Mouse (Mus musculus) spleen, postnatal 14 days (tissue): ENCODE results near the gene Creb5.

ENCODE experiments used
- DNase-seq, 2 experiments: peaks; one replicate each; pipeline ENCODE4 v3.0.0; 2021 to 2022; ENCODE audit warnings: low spot score in 2 of 2

Gene Creb5

DNA sequence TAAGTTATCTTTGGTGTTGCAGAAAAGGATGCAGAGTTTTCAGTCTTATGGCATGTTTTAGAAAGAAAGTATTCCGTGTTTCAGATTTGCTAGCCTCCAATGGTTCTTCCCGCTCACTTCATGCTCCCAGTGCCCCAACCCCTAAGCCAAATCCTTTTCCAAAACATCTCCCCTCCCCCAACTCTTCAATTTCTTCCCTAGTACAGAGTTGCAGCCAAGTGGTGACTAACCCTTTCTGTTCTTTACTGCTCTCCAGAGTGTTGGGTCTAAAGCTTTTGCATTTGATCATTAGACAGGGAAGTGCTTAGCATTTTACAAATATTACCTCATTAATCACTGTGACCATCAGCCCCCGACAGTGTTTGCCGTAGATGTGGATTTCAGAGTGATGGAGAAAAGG lies 142.8 kb downstream of the Creb5 start:
- DNase-seq = no peak

DNA sequence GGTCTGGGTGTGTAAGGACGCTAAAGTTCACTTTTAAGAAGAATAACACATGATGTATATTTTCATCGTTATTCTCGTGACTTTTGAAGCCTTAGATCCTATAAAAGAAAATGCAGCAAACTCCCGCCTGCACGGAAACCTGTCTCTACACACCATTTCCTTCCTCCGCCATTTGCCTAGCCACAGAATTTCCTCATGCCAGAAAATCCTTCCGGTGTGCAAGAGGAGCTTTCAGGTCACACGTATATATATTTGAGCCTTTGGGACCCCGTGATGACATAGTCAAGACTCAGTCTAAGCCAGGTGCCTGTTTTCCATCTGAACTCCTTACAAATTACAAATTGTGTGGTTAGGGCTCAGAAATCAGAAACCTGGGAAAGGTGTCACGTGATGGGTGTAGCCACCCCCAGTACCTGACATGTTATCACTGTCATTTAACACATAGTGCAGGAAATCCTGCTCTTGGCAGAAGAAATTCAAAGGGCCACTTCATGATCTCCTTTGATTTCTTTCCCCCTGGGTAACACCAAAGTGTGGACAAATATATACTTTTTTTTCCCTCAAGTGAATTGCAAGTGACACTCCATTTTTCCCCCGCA lies 158.9 kb downstream of the Creb5 start:
- DNase-seq = no peak

DNA sequence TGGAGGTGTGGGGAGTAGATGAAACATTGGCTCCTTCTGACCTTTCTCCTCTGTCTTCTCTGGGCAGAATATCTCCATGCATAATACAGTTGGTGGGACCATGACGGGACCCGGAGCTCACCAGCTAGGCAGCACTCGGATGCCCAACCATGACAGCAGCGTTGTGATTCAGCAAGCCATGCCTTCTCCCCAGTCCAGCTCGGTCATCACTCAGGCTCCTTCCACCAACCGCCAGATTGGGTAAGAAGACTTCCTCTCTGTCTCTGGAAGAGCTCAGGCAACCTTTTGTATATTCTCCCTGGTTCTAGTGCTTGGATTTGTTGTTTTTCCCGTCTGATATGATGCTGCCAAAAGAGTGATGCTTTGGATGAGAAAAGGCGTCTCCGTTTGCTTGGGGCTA lies 160.4 kb downstream of the Creb5 start:
- DNase-seq = no peak

DNA sequence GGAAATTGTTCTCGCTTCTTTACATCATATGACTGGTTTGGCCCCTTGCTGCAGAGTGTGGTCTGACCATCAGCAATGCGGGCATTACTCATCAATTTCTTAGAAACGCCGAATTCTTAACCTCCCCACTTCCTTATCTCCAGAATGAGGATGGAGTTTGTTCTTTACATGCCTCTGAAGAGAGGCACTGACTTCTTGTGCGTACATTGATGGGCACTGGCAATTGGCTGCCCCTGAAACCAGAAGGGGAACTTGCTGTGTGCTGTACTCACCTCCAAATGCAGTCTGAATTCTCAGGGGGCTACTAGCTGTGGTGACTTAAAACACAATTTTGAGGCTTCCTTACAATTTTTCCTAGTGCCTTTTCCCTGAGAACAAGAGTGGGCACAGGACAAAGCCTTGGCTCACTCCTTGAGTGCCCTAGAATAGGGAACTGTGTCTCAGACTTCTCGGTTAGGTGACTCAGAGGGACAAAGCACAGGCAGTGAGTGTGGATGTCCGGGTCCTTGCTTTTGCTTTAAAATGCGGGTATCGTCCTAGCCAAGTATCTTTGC lies 161.3 kb downstream of the Creb5 start:
- no peak for DNase-seq

DNA sequence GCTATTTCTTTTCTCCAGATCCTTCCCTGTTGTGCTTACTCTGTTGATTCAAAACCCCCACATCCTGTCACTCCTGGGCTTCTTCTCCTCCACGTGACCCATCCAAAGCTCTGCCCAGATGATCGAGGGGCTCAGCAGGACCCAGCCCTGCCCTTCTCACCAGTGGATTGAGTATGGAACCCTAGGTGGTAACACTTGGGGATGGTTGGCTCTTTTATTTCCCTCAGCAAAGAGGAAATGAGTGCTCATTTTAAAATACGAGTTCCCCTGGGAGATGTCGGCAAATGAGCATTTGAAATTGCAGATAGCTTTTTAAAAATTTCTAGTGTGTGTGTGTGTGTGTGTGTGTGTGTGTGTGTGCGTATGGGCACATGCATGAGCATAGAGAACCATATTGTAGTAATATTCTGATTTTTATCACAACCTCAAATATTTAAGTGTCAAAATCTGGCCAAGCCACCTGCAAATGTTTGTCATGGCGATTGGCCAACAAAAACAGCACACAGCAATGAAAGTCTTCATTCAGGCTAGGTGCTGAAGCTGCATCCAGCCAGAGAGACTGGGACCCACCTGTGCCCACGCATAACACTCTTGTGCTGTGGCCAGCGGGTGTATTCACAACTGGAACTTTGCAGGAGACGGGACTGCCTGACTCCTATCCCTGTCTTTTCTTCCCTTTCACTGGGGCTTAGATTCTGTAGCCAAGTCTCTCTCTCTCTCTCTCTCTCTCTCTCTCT lies 162.5 kb downstream of the Creb5 start:
- DNase-seq = no peak

DNA sequence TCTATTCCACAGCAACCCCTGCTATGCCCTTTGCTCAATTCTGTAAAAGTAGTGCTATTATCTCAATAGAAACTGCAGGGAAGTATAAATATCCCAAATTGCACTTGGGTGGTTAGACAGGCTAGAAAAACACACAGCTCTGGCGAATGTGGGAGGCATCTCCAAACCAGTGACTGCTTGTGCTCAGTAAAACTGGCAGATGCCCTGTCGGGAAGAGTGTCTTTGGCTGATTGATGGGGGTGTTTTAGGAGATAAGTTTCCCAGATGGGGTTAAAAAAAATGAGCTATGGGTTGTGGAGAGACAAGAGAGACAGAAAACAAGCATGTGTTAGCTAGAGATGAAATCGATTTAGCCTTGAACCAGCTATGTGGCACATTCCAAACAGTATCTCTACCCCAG lies 163.4 kb downstream of the Creb5 start:
- DNase-seq = no peak

DNA sequence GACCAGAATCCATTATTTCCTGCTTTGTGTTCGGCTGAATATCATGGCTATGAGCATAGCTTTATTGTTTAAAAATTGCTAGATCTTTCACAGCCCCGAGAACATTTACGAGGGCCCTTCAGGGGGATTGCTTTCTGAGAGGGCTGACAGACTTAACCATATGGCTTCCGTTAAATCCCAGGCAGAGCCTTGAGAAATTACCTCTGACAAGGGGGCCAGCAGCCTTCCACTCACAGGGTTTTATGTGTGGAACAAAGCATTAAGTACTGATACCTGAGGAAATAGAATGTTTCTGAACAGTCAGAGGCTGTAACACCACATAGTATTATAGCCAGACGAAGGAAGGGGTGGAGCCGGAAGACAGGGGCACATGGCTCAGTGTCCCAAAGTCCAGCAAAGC lies 165.2 kb downstream of the Creb5 start:
- DNase-seq = no peak

DNA sequence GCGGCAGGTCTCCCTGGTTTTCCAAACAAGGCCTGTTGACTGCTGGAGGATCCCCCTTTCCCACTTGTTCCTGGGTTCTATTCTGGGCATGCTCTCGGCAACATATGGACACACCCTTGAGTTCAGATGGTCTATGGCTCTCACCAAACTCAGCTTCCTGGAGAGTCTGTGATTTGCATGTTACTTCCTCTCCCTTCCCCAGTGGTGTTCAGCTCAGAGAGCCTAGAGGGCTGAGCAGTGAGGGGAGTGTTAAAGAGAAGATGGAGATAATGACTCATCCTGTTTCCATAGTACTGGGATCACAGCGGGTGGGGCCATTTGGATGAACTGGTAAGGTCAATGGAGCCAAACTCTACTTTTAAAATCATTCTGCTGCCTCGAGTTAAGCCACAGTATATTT lies 168.4 kb downstream of the Creb5 start:
- DNase-seq = no peak

DNA sequence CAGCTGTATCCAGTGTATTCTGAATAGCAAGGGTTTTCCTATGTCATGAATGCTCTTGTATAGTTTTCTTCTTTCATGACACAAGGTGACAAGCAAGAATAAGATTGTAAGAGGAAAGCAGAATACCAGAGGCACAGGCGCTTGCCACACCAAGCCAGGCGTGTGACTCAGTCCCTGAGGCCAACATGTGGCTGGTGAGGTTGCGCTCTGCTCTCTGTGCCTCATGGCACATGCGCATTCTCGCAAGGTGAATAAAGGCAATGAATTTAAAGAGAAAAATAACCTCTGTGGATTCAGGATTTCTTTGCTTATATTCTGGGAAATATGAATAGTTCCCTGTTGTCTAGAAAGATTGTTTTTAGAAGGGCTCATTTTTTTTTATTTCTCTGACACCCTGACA lies 169.0 kb downstream of the Creb5 start:
- DNase-seq = no peak

DNA sequence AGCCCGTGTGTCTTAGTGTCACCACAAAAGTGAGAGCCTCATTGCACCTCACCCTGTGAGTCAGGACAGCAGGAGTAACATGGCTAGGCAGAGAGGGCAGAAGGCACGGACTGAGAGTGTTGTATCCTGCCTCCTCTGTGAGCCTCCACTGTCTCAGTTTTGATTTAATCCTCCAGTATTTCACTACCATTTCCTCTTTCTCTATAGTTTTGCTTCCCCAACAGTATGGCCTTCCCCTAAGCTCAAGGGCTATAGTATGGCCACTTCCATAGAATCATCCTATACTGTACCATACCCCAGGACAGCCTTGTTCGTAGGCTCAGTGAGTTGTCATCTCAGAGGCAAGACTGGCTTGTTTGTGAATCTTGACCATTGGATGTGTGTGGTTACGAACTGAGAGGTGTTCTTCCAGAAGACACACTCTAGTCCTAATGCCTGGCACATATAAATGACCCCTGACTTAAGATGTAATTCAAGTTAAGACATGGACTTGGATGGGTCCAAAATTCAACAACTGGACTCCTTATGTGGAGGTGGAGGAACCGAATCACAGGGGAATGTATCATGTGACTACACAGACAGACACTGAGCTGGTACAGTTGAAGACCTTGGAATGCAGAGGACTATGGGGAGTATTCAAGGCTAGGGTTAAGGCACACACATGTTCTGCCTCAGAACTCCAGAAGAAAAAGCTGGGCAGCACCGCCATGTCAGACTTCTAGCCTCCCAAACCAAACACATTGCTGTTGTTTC lies 173.1 kb downstream of the Creb5 start:
- no peak for DNase-seq

DNA sequence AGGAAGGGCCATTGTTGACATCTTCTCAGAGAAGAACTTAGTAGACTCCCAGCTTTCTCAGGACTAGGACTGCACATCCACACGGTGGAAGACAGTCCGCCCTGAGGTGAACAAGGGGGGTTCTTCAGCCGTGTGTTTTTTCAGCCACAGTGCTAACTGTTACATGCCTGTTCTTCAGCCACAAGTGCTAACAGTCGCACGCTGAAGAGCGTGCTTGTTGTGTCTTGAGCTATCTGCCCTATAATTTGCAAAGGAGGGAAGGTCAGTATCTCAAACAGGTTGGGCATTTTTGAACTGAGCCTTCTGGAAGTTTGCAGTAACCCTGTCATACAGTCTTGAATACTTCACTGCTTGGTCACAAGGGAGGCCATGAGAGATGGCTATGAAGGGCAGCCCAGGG lies 174.0 kb downstream of the Creb5 start:
- no peak for DNase-seq

DNA sequence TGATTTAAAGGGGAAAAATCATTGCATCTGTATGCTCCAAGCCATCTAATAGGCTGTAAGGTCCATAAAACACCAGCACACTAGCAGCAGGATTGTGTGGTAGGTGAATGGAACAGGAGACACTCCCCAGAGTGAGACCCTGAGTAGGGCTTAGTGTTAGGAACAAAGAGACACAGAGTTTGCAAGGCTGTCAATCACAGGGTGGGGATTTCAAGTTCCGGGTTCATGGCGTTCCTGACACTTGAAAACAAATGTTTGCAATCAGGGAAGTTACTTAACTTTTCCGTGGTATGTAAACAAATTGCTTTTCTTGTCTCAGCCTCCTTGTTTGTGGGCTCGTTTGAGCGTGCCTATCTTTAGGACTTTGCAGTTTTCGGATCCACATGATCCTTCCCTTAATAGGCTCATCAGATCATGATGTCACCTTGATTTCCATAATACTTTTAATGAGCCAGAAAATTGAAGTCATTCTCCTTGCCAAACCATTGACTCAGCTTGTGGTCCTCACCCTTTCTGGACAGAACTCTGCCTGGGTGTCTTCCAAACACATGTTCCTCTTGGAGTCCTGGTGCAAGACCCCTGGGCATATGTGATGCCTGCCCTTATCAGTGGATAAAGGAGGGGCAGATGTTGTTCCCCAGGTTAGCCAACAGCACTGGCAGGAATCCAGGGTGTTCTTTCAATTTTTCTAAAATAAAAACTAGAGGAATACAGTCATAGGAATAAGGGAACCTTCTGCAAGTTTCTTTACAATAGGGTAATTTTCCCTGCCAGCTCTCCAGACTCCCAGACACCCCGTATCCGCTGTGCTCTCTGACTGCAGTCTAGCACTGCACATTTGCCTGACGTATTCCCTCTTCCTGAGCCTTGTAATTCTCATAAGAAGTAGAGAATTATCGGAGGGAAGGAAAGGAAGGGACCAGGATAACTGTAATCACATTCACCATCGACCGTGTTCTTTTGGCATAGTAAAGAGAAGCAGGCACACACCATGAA lies 175.0 kb downstream of the Creb5 start:
- no peak for DNase-seq

DNA sequence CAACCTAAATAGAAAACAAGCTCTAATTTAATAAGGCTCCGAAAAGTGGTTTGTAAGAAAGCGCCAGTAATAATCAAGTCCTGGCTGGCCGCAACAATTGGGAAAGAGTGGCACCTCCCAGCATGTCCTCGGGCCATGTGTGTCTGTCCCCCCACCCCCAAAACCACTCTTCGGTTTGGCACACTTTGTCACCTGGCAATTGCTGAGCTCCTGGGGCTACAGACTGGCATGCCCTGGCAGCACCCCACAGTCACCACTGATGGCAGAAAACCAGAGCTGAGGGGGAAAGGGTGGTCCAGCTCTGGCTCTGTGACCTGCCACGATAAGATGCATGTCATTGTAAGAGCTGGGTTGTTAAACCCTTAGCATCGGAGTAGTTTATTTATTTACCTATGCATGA lies 175.7 kb downstream of the Creb5 start:
- DNase-seq = no peak

DNA sequence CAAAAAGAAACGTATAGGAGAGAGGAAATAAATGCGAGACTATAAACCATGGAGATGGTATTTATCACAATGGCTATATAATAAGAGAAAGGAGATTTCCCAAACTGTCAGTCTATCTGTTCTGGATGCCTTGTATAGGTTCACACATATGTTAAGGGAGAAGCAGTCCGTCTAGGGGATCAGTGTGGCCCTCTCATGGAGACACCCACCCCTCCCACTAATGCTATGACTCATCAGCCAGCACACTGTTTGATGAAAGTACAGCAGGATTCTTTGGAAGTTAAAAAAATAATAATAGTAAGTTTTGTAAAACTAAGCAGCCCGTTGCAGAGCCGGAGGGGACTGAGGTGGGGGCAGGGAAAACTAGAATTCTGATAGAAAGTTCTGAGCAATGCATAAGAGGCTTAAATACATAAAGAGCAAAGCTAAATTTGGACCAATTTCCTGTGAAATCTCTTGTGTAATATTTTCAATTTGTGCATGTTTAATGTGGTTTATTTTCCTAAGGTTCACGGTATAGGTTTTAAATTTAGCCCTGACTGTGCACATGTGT lies 176.3 kb downstream of the Creb5 start:
- no peak for DNase-seq

DNA sequence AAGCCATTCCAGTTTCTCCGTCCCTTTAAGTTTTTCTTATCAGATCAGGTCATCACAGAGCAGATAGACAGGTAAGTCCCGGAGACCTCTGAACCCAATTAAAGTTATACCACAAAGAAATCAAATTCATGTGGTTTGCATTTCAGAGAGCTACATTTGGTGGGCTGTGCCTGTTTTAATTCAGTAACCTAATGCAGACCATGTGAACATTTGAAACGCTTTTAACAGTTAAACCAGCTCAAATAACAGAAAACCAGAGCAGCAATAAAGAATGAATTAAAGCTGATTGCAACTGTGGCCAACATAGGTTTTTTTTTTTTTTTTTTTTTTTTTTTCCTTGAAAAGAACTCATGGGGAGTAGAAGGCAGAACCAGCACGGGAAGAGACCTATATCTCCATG lies 182.1 kb downstream of the Creb5 start:
- DNase-seq = no peak

DNA sequence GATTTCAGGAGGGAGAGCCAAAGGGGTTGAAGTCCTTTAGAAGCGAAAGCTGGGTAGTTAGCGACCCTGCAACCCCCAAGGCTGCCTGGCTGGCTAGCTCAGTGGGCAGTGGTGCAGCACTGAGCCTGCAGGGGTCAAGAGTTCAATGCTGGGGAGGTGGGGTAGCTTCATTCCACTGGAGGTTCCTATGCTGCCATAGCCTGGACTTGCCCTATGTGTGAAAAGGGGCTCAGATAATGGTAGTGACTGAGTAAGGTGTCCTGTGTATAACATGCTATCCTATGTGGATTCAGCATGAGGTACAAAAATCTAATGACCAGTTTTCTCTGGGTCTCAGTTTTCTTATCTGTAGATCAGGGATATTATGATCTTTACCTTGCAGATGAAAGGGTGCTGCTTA lies 182.6 kb downstream of the Creb5 start:
- DNase-seq = no peak

DNA sequence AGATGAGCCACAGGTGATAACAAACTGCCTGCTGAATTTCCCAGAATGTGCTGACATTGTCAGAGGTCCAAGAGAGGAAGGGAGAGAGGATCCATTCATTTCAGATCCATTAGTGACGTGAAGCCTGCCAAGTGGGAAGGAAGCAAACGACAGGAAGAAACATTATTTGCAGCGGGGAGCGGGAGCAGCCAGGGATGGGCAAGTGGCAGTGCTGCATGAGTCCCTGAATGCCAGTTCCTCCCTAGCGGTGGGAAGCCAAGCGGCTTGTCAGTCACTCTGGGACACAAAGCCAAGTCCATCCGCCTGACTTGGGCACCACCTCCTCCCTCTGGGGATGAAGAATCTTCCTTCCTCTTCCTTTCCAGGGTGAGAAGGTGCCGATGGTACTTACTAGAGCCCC lies 183.5 kb downstream of the Creb5 start:
- no peak for DNase-seq

DNA sequence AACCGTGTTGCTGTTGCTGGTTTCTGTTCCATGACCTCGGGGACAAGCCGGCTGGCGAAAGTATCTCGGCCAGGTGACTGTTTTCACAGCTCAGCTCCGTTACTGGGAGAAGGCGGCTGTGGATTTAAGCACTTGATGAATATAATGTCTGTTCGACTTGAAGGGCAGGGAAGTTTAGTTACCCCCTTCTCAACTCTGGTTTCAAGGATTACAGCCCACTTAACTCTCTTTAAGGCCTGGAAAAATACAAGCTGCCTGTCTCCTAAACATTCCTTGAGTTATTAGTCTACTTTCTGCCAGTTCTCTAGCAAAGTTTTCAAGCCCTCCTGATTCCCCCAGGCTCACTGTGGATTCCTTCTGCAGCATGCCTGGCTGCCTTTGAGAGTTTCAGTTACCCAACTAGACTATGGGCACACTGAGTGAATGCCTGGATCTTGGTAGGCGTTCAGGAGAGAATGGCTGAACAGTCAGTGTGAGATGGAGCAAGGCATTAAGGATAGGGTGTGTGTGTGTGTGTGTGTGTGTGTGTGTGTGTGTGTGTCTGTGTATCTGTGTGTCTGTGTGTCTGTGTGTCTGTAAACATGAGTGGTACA lies 184.0 kb downstream of the Creb5 start:
- DNase-seq = no peak

DNA sequence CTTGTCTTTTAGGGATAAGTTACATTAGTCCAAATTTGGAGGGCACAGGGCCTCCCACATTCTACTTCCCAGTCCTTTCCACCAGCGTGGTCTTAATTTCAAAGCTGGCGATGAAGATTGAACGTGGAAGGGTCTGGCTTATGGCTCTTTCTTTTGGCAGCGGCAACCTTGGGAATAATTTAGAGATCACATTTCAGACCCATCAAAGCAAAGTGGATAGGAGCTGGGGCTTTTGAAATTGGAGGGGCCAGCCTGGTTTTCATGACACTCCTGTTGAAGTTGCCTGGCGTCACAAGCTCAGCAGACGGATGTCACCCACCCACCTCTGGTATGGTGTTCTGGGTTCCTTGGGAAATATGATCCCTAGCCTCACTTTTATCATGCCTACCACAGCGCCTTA lies 185.7 kb downstream of the Creb5 start:
- no peak for DNase-seq

DNA sequence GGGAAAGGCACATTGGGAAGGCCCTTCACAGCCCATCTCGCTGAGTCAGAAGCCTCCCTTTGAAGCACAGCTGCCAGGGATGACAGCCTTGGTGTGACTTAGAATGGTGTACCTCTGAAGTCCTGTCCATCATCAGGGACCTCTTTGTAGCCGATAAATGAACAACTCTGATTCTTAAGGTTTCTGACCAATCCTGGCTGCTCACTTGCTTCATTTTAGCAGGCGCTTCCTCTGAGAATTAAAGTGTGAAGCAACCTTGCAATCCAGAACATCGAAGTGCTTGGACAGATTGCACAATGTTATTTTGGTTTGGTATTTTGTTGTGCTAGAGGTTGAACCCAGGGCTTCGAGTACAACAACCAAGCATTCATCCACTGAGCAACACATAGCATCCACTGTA lies 190.4 kb downstream of the Creb5 start:
- no peak for DNase-seq

DNA sequence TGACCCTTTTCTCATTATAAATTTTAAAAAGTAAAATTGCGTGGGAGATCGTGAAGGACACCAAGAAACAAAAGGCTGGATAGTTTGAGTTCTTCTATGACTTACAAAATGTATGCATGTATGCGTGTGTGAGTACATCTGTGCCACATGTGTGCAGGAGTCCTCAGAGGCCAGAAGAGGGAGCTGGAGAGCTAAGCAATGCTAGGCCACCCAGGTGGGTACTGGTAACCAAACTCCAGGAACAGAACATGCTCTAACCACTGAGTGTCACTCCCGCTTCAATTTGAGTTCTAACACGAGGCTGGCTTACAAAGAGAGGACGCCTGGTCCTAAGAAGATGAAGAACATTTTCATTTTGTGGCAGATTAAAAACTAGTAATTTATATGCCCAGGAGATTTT lies 203.8 kb downstream of the Creb5 start:
- DNase-seq = no peak
